Mouse (Mus musculus): ENCODE data around the gene Bspry. TPM values are rescaled to one million over a fixed set of nuclear protein-coding genes. Genes with fewer than 3 reads are reported as not detected.

The Bspry gene
- total RNA-seq, 2 experiments from 2014 or later, result 0.24 to 0.53 TPM

- DNase-seq, result no peak
- intact Hi-C loops (cut with DNase I; ENCODE audit: low total_unique reads), result loop anchor here (5.0 kb wide), 2 partner anchors 57 to 162 kb away; no protein-coding TSS in a partner anchor
Measured at GRCm38 (mm10) chr4:62508839-62509238, 29.0 kb downstream of the Bspry start.

- intact Hi-C loops (cut with DNase I; ENCODE audit: low total_unique reads), result loop anchor here (5.0 kb wide), 2 partner anchors 58 to 163 kb away; no protein-coding TSS in a partner anchor
- no peak for DNase-seq
Measured at GRCm38 (mm10) chr4:62509946-62510345, 30.1 kb downstream of the Bspry start.

DNA sequence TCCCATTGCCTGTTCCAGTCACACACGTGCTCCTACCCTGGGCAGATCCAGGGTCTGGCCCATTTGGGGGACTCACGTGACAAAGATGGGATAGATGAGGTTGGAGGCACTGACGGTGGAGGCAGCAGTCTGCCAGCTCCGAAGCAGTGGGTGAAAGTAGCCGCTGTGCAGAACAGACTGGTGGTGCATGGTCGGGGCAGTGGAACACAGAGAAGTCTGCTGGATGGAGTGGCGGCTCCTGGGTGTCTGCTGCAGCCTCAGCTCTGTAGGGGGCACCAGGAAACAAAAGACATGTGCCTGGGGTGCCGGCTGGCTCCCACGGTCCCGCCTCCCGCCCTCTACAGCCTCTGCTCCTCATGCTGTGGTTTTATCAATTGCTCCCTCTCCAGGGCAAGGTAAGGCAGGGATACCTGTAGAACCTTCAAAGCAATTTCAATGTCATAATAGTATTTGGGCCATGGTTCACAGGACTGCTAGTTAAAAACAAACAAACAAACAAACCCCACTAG lies 34.2 kb downstream of the Bspry start:
- intact Hi-C loops (cut with DNase I; ENCODE audit: low total_unique reads), result no loop called here

DNA sequence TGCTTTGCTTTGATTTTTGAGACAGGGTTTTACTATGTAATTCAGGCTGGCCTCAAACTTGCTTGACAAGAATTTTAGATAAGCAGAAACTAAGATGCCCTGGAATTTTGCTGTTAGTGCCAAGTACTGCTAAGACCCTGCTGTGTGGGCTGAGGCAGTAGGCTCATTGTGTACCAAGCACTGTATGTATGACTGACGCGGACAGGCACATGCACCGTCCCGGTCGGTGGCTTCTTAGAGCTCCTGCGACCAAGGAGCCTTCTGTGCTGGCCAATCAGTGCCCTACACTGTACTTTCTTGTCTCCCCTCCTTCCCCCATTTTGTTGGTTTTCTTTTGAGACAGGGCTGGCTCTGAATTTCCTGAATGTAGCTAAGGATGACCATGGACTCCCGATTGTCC lies 35.1 kb downstream of the Bspry start:
- DNase-seq, result no peak
- intact Hi-C loops (cut with DNase I; ENCODE audit: low total_unique reads), result no loop called here

More for the DNA sequence above, 34.2 kb downstream of the Bspry start:
- no peak for DNase-seq

DNA sequence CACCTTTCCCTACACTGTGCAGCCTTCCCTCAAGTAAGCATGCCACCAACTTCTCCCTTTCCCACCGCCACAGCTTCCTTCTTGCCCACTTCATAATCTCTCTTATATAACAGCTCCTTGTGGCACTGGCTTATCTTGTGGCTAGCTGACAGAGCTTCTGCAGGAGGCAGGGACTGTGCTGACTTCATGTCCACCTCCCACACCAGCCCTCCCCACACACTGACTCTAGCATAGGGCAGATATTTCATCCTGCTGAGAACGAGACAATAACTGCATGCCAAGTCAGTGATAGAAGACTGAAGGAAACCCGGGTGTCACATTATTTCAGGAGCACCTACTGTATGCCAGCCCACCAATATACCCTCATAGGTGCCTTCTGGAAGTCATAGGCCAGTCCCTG lies 35.6 kb downstream of the Bspry start:
- intact Hi-C loops (cut with DNase I; ENCODE audit: low total_unique reads), result no loop called here

DNA sequence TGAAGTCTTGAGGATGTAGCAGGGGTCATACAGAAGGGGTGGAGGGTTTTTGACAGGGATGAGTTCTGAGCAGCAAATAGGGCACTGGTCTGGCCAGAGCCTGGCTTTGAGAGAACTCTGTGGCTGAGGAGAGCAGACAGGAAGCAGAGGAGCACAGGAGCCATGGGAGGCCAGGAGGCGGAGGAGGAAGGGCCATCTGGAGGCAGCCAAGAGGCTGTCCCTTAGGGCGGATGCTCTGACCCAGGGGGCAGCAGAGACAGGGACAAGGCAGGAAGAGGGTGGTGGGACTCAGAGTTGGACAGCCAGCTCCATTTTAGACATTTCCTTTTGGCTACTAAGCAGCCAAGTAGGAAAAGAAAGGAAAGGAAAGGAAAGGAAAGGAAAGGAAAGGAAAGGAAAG lies 36.2 kb downstream of the Bspry start:
- intact Hi-C loops (cut with DNase I; ENCODE audit: low total_unique reads), result no loop called here
- peak; percentile 32 for DNase-seq

More for the DNA sequence above, 35.6 kb downstream of the Bspry start:
- DNase-seq, result no peak

- intact Hi-C loops (cut with DNase I; ENCODE audit: low total_unique reads), result no loop called here
Measured at GRCm38 (mm10) chr4:62516579-62516978, 36.7 kb downstream of the Bspry start.

GRCm38 (mm10) chr4:62517046-62517445 lies 37.2 kb downstream of the Bspry start:
- DNase-seq, result no peak
- intact Hi-C loops (cut with DNase I; ENCODE audit: low total_unique reads), result no loop called here

More at GRCm38 (mm10) chr4:62516579-62516978, 36.7 kb downstream of the Bspry start:
- no peak for DNase-seq

DNA sequence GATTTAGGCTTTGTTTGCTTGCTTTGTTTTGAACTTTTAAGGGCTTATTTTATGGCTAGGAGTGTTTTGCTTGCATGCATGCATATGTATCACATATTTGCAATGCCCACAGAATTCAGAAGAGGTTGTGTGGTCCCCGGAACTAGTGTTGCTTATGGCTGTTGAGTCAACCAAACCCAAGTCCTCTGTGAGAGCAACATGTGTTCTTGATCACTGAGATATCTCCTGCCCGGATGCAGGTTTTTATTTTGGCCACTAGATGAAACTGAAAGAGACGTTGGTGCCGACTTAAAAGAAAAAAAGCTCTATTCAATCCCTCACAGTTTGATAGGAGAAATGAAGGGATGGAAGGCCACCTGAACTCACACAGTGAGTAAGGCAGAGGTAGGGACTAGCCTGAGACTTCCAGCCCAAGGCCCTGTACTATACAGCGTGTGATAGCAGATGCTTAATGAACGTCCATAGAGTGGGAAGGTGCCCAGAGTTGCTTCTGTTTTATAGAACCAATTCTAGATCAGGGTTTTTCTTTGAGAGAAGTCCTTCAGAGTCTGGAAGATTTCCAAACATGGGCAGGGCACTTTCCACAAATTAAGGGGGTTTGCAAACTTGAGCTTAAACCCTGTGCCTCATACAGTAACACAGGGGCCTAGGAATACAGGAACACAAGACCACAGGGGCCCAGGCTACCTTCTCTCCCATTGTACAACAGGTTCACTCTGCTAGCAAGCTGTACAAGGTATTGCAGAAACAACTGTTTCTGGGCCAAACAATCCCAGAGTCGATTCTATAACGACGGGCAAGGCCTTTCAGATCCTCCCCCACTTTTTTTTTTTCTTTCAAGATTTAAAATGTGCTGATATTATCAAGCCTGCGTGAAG lies 37.9 kb downstream of the Bspry start:
- no peak for DNase-seq
- intact Hi-C loops (cut with DNase I; ENCODE audit: low total_unique reads), result no loop called here

GRCm38 (mm10) chr4:62518416-62519121 lies 38.7 kb downstream of the Bspry start:
- intact Hi-C loops (cut with DNase I; ENCODE audit: low total_unique reads), result no loop called here
- peak; percentile 12 for DNase-seq

GRCm38 (mm10) chr4:62519122-62519848 lies 39.4 kb downstream of the Bspry start:
- no peak for DNase-seq
- intact Hi-C loops (cut with DNase I; ENCODE audit: low total_unique reads), result no loop called here

DNA sequence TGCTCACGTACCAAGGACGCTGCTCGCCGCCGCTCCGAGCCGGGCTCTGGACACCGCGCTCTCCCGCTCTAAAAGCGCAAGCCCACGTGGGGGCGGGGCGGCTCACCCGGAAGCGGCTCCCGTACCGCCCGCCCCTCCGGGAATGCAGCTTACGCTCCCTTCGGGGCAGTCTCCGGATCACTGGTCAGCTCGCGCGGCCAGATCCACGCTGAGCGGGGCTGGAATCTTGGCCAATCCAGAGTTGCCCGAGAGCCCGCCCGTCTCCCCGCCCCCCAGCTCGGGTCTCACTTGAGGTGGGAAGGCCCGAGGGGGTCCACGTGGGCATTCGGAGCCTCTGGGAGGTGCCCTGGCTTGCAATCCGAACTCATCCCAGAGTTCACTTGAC lies 40.0 kb downstream of the Bspry start, which contains the start of gene Alad:
Gene Alad, minus strand, starts transcription at position 70 of the 385 bp plus-strand sequence.
- peak; percentile 89 for DNase-seq
- intact Hi-C loops (cut with DNase I; ENCODE audit: low total_unique reads), result no loop called here

- intact Hi-C loops (cut with DNase I; ENCODE audit: low total_unique reads), result no loop called here
- no peak for DNase-seq
Measured at GRCm38 (mm10) chr4:62520892-62521400, 41.1 kb downstream of the Bspry start.

GRCm38 (mm10) chr4:62524651-62525488 lies 45.0 kb downstream of the Bspry start, which contains the start of the genes Pole3 and 4933430I17Rik:
TSS of gene Pole3 (minus strand) at chr4:62525068.
TSS of gene 4933430I17Rik (plus strand) at chr4:62525369.
- DNase-seq, result peak; percentile 99
- intact Hi-C loops (cut with DNase I; ENCODE audit: low total_unique reads), result no loop called here

- DNase-seq, result no peak
- intact Hi-C loops (cut with DNase I; ENCODE audit: low total_unique reads), result no loop called here
Measured at GRCm38 (mm10) chr4:62525489-62525811, 45.6 kb downstream of the Bspry start.

GRCm38 (mm10) chr4:62526256-62526655 lies 46.4 kb downstream of the Bspry start:
- intact Hi-C loops (cut with DNase I; ENCODE audit: low total_unique reads), result no loop called here
- DNase-seq, result no peak

DNA sequence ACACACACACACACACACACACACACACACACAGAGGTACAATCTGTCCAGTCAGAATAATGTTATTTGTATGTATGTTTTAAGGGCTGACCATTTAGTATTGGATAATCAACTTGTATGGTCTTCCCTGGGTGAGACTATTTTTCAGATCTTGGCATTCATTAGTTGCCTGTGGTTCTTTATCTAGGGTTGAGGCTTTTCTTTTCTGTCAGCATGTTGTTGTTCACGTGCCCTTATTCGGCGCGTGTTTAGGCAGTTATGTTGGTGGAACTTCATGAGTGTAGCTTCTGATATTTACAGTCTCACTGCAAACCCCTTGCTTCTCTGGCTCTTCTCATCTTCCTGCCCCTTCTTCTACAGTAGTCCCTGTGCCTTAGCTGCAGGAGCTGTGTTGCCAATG lies 47.8 kb downstream of the Bspry start:
- intact Hi-C loops (cut with DNase I; ENCODE audit: low total_unique reads), result no loop called here
- no peak for DNase-seq

GRCm38 (mm10) chr4:62533729-62534128 lies 53.9 kb downstream of the Bspry start:
- intact Hi-C loops (cut with DNase I; ENCODE audit: low total_unique reads), result no loop called here
- DNase-seq, result no peak

DNA sequence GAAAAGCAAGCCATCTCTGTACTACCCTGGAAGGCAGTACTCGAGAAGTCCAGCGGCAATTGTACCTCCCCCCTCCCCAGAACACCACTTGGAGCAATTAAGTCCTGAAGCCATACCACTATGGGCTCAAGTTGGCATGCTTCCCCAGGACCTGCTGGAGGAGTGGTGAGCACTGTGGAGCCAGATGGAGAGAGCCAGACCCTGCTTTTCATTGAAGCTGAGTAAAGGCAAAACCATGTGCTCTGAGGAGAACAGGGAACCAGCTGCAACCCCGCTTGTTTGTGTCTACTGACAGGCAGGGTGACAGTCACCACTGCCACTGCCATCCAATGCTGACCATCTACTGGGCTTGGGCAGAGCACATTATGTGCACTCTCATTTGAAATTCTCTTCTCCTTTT lies 61.9 kb downstream of the Bspry start:
- intact Hi-C loops (cut with DNase I; ENCODE audit: low total_unique reads), result no loop called here
- no peak for DNase-seq
